Mouse (Mus musculus) erythroblast, embryonic 14.5 days (primary cell): ENCODE measurements around the gene Nr2f1.

Source experiments
- GATA1 ChIP-seq: IDR thresholded peaks from 2 replicates; pipeline ENCODE4 v1.6.1; 2012; ENCODE audit warnings: low read length, inconsistent platforms, mixed read lengths
- TAL1 ChIP-seq: IDR thresholded peaks from 3 replicates; pipeline ENCODE4 v1.6.1; 2012; ENCODE audit warnings: low read length, inconsistent platforms, mixed read lengths

- TF ChIP-seq GATA1: no peak
- no peak for TF ChIP-seq TAL1
These were observed 501 bp downstream of the Nr2f1 start for GRCm38 (mm10) chr13:78198871-78199641.
